In genomic region chr7:31124381-31124780, GRCm38 (mm10) we compare ENCODE assay signal across 19 mouse cellular contexts. TPM values are rescaled to one million over a fixed set of nuclear protein-coding genes. Genes with fewer than 3 reads are reported as not detected.
"Had no signal": no experiment of that assay in that cellular context is flagged by ENCODE, and none has a peak within 500 bp of the region (broad histone marks: within the 10 kb centered on the region; RNA-seq: fewer than 3 reads in every experiment).

No protein-coding gene starts in this region.

- H3K4me3 ChIP-seq: limb, embryonic 10.5 days; limb, embryonic 13.5 days; liver, embryonic 12.5 days; liver, embryonic 15.5 days; lung, embryonic 15.5 days; midbrain, embryonic 12.5 days had no signal

- H3K27ac ChIP-seq: limb, embryonic 10.5 days; limb, embryonic 13.5 days; liver, embryonic 12.5 days; liver, embryonic 15.5 days; lung, embryonic 15.5 days; midbrain, embryonic 12.5 days had no signal

- DNase-seq: kidney, adult 9 months; kidney, postnatal 14 days; kidney, postnatal 4 days; layer of hippocampus, adult 9-11 months; layer of hippocampus, postnatal 36 days; liver; lung, postnatal 10 days; lung, postnatal 36 days; thymus, adult 18-20 months; thymus, postnatal 36 days had no signal

- H3K36me3 ChIP-seq: liver, embryonic 15.5 days had no signal

- ATAC-seq: liver, embryonic 12.5 days; midbrain, embryonic 16.5 days had no signal

- H3K9me3 ChIP-seq: limb, embryonic 10.5 days; limb, embryonic 13.5 days; liver, embryonic 12.5 days; liver, embryonic 15.5 days; lung, embryonic 15.5 days; midbrain, embryonic 12.5 days had no signal

RNA-seq across cellular contexts. Expression of gene Fxyd3, which starts 47.9 kb away (rescaled TPM):
- total RNA-seq: layer of hippocampus, postnatal 36 days; left cerebral cortex, postnatal 25 days had no signal
- polyA plus RNA-seq: midbrain, embryonic 16.5 days; neural tube, embryonic 14.5 days had no signal
